In genomic region chr12:73266597-73266996, GRCm38 (mm10) we compare ENCODE assay signal across 29 mouse cellular contexts.
"Had no signal": no experiment of that assay in that cellular context is flagged by ENCODE, and none has a peak within 500 bp of the region (broad histone marks: within the 10 kb centered on the region; RNA-seq: fewer than 3 reads in every experiment).

No protein-coding gene starts in this region.

- H3K4me3 ChIP-seq: limb, embryonic 10.5 days; limb, embryonic 12.5 days; limb, embryonic 13.5 days; limb, embryonic 15.5 days; liver, embryonic 12.5 days; liver, embryonic 13.5 days; liver, embryonic 15.5 days; lung, embryonic 15.5 days; megakaryocyte, embryonic 14.5 days; midbrain, embryonic 10.5 days; midbrain, embryonic 12.5 days; midbrain, embryonic 13.5 days; midbrain, embryonic 15.5 days; neural tube, embryonic 12.5 days had no signal

- H3K27ac ChIP-seq: limb, embryonic 10.5 days; limb, embryonic 12.5 days; limb, embryonic 13.5 days; limb, embryonic 15.5 days; liver, embryonic 12.5 days; liver, embryonic 13.5 days; liver, embryonic 14.5 days; liver, embryonic 15.5 days; lung, embryonic 15.5 days; macrophage; midbrain, embryonic 10.5 days; midbrain, embryonic 12.5 days; midbrain, embryonic 13.5 days; midbrain, embryonic 15.5 days; neural tube, embryonic 12.5 days had no signal

- H3K27me3 ChIP-seq: limb, embryonic 12.5 days; limb, embryonic 13.5 days; limb, embryonic 15.5 days; liver, embryonic 12.5 days; liver, embryonic 13.5 days; liver, embryonic 15.5 days; lung, embryonic 15.5 days; megakaryocyte, embryonic 14.5 days; midbrain, embryonic 12.5 days; midbrain, embryonic 13.5 days; midbrain, embryonic 15.5 days; neural tube, embryonic 12.5 days had no signal

- H3K36me3 ChIP-seq: limb, embryonic 12.5 days; limb, embryonic 15.5 days; liver, embryonic 12.5 days; liver, embryonic 13.5 days; liver, embryonic 15.5 days; lung, embryonic 15.5 days; midbrain, embryonic 10.5 days; midbrain, embryonic 12.5 days; midbrain, embryonic 13.5 days; midbrain, embryonic 15.5 days; neural tube, embryonic 12.5 days had no signal

- H3K4me2 ChIP-seq: limb, embryonic 12.5 days; limb, embryonic 13.5 days; limb, embryonic 15.5 days; liver, embryonic 11.5 days; liver, embryonic 12.5 days; liver, embryonic 13.5 days; liver, embryonic 15.5 days; lung, embryonic 14.5 days; lung, embryonic 15.5 days; midbrain, embryonic 11.5 days; midbrain, embryonic 12.5 days; midbrain, embryonic 13.5 days; midbrain, embryonic 15.5 days; neural tube, embryonic 12.5 days had no signal

- DNase-seq: left cerebral cortex, postnatal 4 days; liver; liver, embryonic 13.5 days; liver, postnatal 0 days; lung, adult 18-20 months; lung, adult 2 months; lung, embryonic 14.5 days; lung, postnatal 10 days; lung, postnatal 14 days; lung, postnatal 36 days; lung, postnatal 4 days; midbrain, embryonic 14.5 days had no signal
